Mouse (Mus musculus): ENCODE data around the gene Atp13a2.
A peak's percentile ranks its signal among the peaks of the same experiment; 100 is the strongest.

The Atp13a2 gene

GRCm38 (mm10) chr4:140986711-140987395, at the start of gene Atp13a2:
Gene Atp13a2, plus strand, starts transcription at chr4:140986873.
- no peak for DNase-seq (ENCODE audit: extremely low read depth, low read depth, low spot score)

DNA sequence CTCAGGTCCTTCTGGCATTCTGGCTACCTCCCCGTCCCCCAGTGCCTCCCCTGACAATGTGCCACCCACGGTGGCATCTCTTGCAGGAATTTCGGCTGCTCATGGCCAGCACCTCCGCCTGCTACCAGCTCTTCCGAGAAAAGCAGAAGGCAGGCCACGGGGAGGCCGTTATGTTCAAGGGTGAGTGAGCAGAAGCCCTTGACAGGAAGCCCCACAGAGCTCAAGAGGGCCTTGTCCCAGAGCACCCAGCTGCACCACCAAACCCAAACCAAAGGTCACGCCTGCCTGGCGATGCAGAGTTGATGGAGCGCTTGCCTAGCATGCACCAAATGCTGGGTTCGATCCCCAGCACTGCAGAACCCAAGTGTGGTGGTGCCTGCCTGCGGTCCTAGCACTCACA, 42.3 kb upstream of the Atp13a2 start:
- DNase-seq (ENCODE audit: extremely low read depth, low read depth, low spot score): no peak

- no peak for DNase-seq (ENCODE audit: extremely low read depth, low read depth, low spot score)
Measured at GRCm38 (mm10) chr4:140944961-140945442, 41.7 kb upstream of the Atp13a2 start.

DNA sequence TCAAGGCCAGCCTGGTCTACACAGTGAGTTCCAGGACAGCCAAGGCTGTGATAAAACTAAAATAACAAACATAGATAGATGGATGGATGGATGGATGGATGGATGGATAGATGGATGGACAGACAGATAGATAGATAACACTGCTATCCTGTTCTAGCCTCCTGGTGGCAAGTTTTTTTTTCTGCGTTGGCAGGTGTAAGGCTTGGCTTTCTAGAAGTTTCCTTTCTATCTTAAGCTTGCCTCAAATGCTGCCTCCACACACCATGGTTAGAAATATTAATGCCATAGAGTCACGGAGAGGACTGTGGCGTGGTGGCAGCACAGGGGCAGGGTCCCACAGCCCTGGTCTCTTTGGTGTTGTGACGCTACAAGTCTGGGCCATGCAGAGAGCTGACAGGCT, 41.1 kb upstream of the Atp13a2 start:
- no peak for DNase-seq (ENCODE audit: extremely low read depth, low read depth, low spot score)

DNA sequence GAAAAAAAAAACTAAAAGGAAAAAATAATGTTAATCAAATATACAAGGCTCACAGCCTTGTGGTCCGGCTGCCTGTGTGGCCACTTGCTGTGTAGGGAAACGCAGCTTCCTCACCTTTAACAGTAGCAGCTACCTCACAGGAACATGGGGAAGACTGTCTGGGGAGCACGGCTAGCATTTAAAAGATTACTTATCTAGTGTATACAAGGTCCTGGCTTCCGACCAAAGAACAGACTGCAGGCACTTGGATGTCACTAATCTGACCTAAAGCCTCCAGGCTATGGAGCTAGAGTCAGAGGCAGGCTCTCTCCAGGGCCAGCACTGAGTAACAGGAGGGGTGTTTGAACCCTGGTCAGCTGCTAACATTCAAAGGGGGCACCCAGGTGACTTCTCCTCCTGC, 40.6 kb upstream of the Atp13a2 start:
- no peak for DNase-seq (ENCODE audit: extremely low read depth, low read depth, low spot score)

DNA sequence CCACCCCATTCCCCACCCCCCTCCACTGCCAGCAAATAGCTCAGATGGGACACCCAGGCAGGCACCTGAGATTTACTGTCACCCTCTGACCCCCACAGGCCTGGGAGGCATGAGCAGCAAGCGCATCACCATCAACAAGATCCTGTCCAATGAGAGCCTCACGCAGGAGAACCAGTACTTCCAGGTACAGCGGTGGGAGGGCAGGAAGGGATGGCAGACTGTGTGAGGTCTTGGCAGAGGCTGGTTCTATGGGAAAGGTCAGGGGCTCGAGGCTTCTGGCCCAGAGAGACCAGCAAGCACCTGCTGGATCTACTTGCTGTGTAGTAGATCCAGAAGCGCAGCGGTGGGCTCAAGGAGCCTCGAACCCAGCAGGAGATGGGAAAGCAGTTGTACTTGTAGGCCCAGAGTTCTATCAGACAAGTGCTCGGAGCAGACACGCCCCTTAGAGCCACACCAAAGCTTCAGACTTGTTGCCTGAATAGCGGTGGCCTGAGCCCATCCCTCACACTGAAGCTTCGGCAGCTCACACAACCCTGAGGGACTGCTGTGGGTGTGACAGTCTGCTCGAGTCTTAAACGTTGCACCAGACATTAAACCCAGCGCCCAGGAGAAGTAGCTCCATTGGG, 40.0 kb upstream of the Atp13a2 start:
- DNase-seq (ENCODE audit: extremely low read depth, low read depth, low spot score): no peak

DNA sequence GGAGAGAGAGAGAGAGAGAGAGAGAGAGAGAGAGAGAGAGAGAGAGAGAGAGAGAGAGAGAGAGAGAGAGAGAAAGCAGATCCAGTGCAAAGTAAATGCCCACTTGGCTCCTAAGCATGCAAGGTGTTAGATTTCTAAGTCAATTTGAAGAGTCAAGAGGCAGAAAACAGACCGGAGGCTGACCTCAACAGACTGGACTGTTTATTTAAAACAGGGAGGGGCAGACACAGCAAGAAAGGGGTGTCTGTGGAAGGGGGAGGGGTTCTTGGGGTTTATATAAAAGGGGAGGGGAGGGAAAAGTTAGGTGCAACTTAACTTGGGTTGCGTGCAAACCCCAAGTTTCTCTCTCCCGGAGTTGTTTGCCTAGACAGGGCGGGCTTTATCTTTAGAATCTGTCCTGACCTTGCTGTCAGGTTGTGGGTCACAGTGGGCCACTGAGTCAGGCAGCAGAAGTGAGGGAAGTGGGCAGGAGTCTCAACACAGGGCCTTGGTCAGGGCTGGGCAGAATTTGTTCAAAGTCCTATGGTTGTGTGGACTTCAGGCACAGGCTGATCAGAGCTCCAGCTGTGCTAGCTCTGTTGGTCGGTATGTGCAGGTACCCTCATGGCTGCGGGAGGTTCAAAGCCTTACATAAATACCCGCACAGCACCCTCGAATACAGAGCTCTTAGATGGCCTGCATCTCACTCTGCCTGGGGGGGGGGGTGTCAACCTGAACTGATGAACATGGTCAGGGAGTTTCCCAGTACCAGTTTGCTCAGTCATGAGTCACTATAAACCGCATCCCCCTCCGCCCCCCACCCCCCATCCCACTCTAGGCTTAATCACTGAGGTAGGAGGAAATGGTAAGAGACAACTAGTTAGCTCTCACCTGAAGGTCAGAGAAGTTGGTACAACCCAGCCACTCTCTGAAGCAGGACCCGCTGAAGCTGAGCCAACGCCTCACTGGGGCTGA, 38.9 kb upstream of the Atp13a2 start:
- no peak for DNase-seq (ENCODE audit: extremely low read depth, low read depth, low spot score)

DNA sequence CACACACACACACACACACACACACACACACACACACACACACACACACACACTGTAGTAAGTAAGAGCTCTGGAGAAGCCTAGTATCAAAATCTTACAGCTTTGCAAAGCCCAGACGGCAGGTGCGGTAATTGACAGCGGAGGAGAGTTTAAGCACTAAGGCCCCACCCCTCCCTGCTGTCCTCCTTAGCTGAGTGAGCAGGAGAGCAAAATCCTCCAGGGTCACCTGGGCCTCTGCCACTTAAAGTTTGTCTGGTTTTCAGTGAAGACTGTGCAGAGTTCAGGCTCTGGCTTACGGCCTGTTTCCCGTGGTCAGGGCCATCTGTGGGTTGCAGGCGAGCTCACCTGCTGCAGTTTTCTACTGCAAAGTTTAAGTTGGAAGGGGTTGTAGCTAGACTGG, 38.2 kb upstream of the Atp13a2 start:
- DNase-seq (ENCODE audit: extremely low read depth, low read depth, low spot score): no peak

- DNase-seq (ENCODE audit: extremely low read depth, low read depth, low spot score): no peak
Measured at GRCm38 (mm10) chr4:140949052-140949451, 37.6 kb upstream of the Atp13a2 start.

- no peak for DNase-seq (ENCODE audit: extremely low read depth, low read depth, low spot score)
Measured at GRCm38 (mm10) chr4:140949616-140950015, 37.1 kb upstream of the Atp13a2 start.

DNA sequence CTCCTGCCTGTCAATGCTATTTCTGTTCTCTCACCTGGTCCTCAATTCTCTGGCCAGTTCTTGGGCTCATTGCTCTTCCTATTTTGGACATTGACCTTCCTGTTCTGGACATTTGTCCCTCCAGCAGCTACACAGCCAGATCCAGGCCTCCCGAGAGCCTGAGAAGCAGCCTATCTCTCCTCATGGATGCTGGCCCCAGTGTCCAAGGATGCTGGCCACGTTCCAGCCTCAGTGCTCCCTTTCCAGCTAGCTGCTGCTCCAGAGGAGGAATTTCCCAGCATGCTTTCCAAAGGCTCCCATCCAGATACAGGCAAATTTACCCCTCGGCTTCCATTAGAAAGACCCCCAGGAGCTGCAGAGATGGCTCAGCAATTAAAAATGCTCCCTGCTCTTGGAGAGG, 36.1 kb upstream of the Atp13a2 start:
- no peak for DNase-seq (ENCODE audit: extremely low read depth, low read depth, low spot score)

- DNase-seq (ENCODE audit: extremely low read depth, low read depth, low spot score): no peak
Measured at GRCm38 (mm10) chr4:140951861-140952641, 34.6 kb upstream of the Atp13a2 start.

GRCm38 (mm10) chr4:140957131-140957702, 29.5 kb upstream of the Atp13a2 start:
- DNase-seq (ENCODE audit: extremely low read depth, low read depth, low spot score): no peak

GRCm38 (mm10) chr4:140957725-140958124, 28.9 kb upstream of the Atp13a2 start:
- no peak for DNase-seq (ENCODE audit: extremely low read depth, low read depth, low spot score)

DNA sequence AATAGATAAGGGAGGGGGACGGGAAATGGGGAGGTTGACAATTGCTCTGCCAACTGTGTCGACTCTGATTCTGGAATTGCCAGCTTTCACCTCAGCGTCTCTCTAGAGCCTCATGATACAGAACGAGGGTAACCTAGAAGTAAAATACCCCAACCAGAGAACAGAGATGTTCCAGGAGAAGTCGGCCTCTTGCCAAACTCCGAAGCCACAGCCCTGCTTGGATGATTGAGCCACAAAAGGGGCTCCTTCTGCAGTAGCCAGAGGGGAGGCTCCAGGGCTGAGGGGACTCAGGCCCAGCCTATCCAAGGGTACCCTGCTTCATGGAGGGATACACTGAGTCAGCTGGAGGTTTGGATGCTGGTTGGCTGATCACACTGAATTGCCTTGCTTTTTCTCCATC, 28.4 kb upstream of the Atp13a2 start:
- no peak for DNase-seq (ENCODE audit: extremely low read depth, low read depth, low spot score)

DNA sequence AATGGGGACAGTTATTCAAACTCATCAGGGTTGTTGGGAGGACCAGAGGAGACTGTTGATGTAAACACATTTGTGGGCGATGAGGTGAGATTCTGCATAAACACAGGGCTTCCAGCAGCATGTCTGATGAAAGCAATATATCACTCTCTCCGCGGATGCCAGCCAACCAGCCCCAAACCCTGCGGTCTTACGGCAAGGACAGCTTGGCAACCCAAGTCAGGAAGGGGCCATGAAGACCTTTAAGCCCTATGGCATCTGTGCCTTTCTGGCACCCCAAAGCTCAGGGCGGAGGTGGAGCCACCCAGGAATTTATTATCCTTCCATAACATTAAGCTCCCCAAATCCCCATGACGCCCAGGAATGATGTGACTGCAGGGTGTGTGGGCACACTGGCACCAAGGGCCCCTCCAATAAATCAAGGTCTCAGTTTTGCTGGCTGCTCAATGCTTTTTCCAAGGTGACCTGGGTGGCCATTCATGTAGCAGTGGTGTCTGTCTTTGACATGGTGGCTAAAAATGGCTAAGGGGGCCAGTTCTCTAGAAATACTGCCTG, 27.5 kb upstream of the Atp13a2 start:
- DNase-seq (ENCODE audit: extremely low read depth, low read depth, low spot score): no peak

DNA sequence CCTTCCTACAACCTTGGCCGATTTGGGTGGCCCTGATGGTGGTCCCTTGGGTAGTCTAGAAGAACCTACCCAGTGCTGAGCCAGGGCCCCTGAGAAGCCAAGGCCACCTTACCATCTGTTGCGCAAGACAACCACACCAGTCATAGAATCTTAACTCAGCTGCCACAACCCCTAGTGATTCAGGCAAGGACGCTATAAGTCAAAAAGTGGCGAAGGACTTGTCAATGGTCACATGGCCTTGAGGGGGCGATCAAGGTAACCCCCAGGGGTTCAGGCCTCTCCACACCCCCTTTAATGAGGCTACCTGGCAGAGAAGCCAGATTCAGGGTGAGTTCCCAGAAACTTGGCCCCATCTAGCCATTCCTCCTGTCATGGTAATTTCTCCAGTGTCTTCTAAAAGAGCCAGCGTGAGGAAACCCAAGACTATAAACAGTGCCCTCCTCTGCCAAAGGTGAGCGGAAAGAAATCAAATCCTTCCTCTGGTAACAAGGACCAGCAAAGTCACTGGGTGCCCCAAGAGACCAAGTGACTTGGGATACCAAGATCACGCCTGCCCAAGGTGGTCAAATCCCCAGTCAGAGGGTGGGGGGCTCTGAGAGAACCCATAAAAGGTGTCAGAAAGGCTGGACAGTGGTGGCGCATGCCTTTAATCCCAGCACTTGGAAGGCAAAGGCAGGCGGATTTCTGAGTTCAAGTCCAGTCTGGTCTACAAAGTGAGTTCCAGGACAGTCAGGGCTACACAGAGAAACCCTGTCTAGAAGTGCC, 26.8 kb upstream of the Atp13a2 start:
- DNase-seq (ENCODE audit: extremely low read depth, low read depth, low spot score): no peak

- DNase-seq (ENCODE audit: extremely low read depth, low read depth, low spot score): peak; percentile 95
Measured at GRCm38 (mm10) chr4:140960781-140961466, 25.7 kb upstream of the Atp13a2 start, which contains the start of gene Sdhb. Gene Sdhb, plus strand, starts transcription at chr4:140961203.
